Mouse (Mus musculus): ENCODE data around the gene Vamp4.
"Not testable (repeated sequence)": the region's sequence is repeated elsewhere in the genome, so short reads cannot be mapped to it uniquely, and the experiment has no call there.

The Vamp4 gene

DNA sequence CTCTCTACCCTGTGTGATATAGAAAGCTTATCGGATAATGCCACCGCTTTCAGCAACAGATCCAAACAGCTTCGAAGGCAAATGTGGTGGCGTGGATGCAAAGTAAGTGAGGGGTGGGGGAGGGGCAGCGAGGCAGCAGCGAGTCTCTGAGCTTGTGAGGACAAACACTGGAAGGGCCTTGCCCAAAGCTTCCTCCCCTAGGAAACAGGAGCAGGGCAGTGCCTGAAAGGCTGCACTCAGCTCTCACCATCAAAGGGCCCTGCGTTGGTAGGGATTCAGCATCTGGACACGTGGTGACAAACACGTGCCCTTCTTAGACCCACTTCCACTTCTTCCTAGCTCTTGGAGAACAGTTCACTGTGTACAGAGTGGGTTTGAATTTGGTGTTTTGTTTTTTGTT lies 19.1 kb downstream of the Vamp4 start:
- no peak for DNase-seq (ENCODE audit: low spot score)

DNA sequence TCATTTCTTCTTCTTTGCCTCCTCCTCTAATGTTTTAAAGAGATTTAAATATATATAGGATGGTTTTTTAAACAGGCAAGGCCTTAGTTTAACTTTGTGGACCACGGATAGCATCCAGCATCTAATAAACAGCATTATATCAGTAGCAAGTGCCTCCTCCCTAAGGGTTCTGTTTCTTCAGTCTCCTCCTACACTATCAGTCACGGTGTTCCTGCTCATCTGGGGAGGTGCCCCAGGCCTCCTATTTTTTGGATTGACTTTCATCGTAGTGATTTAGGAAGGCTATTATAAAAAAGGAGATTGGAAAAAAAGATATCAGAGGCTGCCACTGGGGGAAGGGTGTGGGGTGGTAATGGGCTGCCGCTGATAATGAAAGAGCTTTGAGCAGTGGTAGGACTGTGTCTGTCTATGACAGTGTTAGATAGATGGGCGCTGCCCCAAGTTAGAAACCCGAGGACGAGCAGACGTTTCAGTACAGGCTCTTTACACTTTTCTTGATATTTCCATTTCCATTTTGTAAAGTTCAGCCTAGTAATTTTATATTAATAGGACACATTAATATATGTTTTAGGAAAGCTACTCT lies 20.2 kb downstream of the Vamp4 start:
- DNase-seq (ENCODE audit: low spot score), result no peak

GRCm38 (mm10) chr1:162597379-162598102 lies 27.2 kb downstream of the Vamp4 start:
- no peak for DNase-seq (ENCODE audit: low spot score)

- DNase-seq (ENCODE audit: low spot score), result no peak
These were observed 29.3 kb downstream of the Vamp4 start for GRCm38 (mm10) chr1:162599617-162600016.

DNA sequence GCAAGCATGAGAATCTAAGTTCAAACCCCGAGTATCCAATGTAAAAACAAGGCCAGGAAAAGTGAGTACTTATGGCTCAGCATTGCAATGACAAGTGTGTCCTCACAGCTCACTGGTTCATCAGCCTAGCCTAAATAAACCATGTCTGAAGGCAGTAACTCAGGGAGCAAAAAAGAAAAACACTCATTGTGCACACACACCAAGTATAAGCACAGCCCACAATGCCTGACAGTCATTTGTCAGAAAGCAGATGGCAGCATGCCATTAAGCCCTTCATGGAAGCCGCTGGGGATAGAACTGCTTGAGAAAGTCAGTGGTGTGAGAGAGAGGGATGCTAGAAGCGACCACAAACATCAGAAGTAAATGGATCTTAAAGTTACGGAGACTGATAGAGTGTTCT lies 31.0 kb downstream of the Vamp4 start:
- DNase-seq (ENCODE audit: low spot score), result no peak

GRCm38 (mm10) chr1:162608127-162608526 lies 37.8 kb downstream of the Vamp4 start:
- DNase-seq (ENCODE audit: low spot score), result no peak

DNA sequence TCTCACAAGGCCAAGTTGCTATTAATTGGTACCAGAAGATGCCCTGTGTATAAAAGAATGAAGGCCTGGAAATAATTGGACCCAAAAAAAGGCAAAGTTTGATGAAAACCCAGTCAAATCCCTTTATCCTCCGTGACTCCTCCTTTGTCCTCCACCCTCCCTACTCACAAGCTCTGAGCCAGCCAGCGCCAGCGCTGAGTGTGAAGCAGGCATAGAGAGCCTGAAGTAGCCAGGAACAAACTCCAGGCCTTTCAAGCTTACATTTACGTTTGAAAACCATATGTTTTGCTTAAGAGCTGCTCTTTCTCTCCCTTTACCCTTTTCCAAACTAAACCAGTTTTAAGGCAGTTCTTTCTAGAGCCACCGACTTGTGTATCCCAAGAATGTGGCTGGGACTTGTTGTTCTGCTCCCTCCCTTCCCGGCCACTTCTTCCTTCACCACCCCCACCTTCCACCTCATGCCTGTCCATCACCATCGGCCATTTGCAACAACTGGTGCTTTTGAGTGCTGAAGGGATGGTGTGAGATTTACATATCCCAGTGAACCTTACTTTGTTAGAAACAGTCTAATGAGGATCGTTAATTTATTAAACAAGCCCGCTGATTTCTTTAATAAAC lies 39.4 kb downstream of the Vamp4 start:
- no peak for DNase-seq (ENCODE audit: low spot score)

DNA sequence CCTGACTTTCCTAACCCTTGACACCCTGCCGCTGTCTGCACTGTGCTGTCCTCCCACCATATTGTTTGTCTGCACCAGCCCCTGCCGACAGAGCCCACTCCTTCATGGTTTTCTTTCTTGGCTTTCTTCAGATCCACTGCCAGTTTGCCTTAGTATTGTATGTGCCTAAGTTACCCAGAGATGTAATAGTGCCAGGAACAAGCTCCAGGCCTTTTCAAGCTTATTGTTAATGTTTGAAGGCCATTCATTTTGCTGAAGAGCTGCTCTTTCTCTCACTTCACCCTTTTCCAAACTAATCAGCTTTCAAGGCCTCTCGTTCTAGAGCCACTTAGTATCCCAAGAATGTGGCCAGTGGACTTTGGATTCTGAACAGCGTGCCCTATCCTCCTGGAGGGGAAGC lies 40.9 kb downstream of the Vamp4 start:
- no peak for DNase-seq (ENCODE audit: low spot score)

DNA sequence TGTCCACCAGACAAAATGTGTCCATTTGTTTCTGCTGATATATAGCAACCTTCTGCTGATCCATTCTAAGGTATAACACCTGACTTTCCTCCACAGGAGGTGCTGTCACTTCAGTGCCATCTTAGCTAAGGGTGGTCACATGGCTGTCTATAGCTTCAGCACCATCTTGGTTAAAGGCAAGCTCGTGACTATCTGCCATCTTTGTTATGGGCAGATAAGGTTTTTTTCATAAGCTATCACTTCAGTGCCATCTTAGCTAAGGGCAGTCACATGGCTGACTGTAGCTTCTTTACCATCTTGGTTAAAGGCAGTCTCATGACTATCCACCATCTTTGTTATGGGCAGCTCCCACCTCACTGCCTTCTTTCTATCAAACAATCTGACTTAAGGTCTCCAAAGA lies 45.2 kb downstream of the Vamp4 start:
- DNase-seq (ENCODE audit: low spot score), result no peak

DNA sequence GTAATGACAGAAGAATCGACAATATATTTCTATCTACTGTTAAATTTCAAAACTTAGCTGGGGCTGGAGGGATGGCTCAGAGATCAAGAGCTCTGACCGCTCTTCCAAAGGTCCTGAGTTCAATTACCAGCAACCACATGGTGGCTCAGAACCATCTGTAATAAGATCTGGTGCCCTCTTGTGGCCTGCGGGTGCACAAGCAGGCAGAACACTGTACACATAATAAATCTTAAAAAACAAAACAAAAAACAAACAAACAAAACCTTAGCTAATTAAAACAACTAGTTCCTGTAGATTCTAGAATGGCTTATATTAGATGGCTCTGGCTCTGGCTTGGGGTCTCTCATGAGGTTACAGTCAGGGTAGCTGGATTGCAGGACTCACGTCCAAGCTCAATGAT lies 50.2 kb downstream of the Vamp4 start:
- DNase-seq (ENCODE audit: low spot score), result no peak

DNA sequence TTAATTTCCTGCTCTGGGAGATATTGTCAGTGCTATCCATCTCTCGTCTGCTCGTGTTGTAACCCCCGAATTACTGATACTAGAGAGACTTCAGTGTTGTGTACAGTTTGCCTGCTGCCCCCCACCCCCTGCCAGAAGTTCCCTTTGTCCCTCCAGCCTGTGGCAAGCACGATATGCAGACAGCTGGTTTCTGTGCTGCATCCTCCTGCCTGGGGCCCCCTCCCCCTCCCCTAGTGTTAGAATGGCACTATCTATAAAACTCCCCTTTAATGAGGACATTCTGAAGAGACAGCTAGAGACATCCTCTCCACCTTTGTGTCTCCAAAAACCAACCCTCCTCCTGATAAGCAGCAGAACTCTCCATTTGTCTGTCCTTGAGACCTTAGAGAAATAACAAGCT lies 53.6 kb downstream of the Vamp4 start:
- DNase-seq (ENCODE audit: low spot score), result no peak

DNA sequence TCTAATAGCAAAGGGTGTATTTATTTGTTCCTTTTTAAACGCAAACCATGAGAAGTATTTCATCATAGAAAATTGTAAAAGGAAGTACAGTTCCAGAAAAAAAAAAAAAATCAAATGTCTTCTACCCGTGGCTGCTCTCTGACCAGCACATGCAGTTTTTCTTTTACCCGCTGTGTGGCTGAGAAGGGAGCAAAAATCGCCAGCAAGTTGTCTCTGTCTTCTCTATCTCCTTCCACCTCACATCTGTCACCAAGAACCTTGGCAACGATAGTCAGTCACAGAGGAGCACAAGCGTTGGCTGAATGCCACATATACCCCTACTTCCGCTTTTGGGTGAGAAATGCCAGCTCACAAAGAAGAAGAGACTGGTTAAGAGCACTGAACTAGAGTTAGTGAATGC lies 54.9 kb downstream of the Vamp4 start:
- DNase-seq (ENCODE audit: low spot score), result no peak

- DNase-seq (ENCODE audit: low spot score), result not testable (repeated sequence)
These were observed 57.5 kb downstream of the Vamp4 start for GRCm38 (mm10) chr1:162627821-162628220.

- DNase-seq (ENCODE audit: low spot score), result not testable (repeated sequence)
These were observed 58.0 kb downstream of the Vamp4 start for GRCm38 (mm10) chr1:162628326-162628725.

- DNase-seq (ENCODE audit: low spot score), result not testable (repeated sequence)
These were observed 65.1 kb downstream of the Vamp4 start for GRCm38 (mm10) chr1:162635291-162635931.

GRCm38 (mm10) chr1:162636516-162636915 lies 66.2 kb downstream of the Vamp4 start:
- DNase-seq (ENCODE audit: low spot score), result no peak

- DNase-seq (ENCODE audit: low spot score), result no peak
These were observed 68.2 kb downstream of the Vamp4 start for GRCm38 (mm10) chr1:162638535-162638934.

DNA sequence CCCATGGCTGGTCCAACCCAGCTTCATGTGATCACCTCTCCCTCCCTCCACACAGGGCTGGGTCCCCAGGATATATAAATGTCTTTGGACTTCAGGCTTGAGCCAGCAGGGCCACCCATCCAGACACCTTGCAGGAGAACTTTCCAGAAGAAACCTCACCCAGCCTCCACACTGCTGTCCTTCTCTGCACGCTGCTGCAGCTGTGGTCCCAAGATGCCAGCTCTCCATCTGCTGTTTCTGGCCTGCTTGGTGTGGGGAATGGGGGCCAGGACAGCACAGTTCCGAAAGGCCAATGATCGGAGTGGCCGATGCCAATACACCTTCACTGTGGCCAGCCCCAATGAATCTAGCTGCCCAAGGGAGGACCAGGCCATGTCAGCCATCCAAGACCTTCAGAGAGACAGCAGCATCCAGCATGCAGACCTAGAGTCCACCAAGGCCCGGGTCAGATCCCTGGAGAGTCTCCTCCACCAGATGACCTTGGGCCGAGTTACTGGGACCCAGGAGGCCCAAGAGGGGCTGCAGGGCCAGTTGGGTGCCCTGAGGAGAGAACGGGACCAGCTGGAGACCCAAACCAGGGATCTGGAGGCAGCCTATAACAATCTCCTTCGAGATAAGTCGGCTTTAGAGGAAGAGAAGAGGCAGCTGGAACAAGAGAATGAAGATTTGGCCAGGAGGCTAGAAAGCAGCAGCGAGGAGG lies 68.9 kb downstream of the Vamp4 start, which contains the start of gene Myoc:
Myoc (plus strand) TSS at position 105 of the 700 bp plus-strand sequence.
- no peak for DNase-seq (ENCODE audit: low spot score)

GRCm38 (mm10) chr1:162639861-162640260 lies 69.5 kb downstream of the Vamp4 start:
- no peak for DNase-seq (ENCODE audit: low spot score)

DNA sequence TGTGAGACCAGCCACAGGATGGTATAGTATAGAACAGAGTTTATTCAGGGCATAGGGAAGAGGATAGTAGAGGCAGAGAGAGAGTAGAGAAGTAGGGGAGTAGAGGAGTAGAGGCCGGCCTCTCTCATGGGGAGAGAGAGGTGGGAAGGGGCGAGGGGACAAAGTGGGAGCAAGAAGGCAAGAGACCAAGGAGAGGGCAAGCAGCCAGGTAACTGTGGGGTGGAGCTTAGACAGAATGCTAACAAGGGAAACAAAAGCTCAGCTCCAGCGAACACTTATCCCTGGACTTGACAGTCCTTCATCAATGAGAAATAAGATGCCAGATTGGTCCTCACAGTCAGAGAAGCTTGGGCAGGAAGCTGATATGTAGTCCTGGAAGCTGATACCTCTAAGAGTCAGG lies 72.3 kb downstream of the Vamp4 start:
- no peak for DNase-seq (ENCODE audit: low spot score)

- no peak for DNase-seq (ENCODE audit: low spot score)
These were observed 73.4 kb downstream of the Vamp4 start for GRCm38 (mm10) chr1:162643752-162644151.

- no peak for DNase-seq (ENCODE audit: low spot score)
These were observed 75.9 kb downstream of the Vamp4 start for GRCm38 (mm10) chr1:162646083-162646686.
